Mouse (Mus musculus): Measurements from ENCODE around the gene Pigk.

Gene Pigk

DNA sequence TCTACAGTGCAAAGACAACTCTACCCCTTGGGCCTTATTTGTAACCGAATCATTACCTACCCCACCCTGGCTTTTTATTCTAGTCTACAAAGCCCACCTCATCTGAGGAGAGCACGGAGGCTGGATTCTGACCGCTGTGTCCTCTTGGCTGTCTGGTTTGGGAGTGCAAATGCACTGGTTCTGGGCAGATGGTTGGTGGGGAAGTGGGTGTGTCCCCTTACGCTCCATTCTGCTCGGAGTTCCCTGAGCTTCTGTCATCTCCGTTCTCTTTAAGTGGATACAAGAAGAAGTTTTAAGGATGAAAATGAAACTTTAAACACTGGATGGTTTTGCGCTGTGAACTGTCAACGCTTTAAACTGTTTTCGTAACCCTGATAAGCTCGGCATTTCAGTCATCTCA, 199.2 kb downstream of the Pigk start:
- no peaks in the 10 kb centered on the region for H3K4me1 ChIP-seq (replicated peaks; ENCODE audit: low read depth, low read length)
- H3K36me3 ChIP-seq (ENCODE audit: insufficient read depth, low read length), result no peaks in the 10 kb centered on the region
- TF ChIP-seq POU5F1 (IDR thresholded peaks at IDR 0.05; ENCODE audit: borderline replicate concordance, low read length) (no peak), NANOG (IDR thresholded peaks at IDR 0.05; ENCODE audit: borderline replicate concordance, low read length) (no peak), CTCF (conservative IDR thresholded peaks at IDR 0.05; ENCODE audit: low read length) (no peak)
- H3K4me3 ChIP-seq (replicated peaks; ENCODE audit: low read length), result no peak overlapping the region
- 0 out of 2 replicates have a peak, but pooled peaks cover 4% of the 10 kb centered on the region for H3K9me3 ChIP-seq (ENCODE audit: low read length)
- no peaks in the 10 kb centered on the region; the same call in 1 of the 2 replicates for H3K27me3 ChIP-seq (ENCODE audit: insufficient read depth, low read length)

DNA sequence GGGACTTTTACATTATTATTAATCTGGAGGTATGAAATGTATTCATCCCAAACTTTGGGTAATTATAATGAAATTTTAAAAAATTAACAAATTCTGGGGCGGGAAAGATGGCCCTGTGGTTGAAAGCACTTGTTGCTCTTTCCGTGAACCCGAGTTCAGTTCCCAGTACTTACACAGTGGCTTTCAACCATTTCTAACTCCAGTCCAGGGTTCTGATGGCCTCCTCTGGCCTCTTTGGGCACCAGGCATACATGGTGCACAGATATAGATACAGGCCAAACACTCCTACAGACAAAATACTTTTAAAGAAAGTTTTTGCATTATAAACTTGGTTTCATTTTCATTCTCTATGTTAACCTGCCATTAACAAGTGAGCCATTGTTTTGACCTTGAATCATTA, 199.7 kb downstream of the Pigk start:
- H3K9me3 ChIP-seq (ENCODE audit: low read length), result 0 out of 2 replicates have a peak, but pooled peaks cover 4% of the 10 kb centered on the region
- no peak overlapping the region for H3K4me3 ChIP-seq (replicated peaks; ENCODE audit: low read length)
- H3K36me3 ChIP-seq (ENCODE audit: insufficient read depth, low read length), result no peaks in the 10 kb centered on the region
- no peak for TF ChIP-seq POU5F1 (IDR thresholded peaks at IDR 0.05; ENCODE audit: borderline replicate concordance, low read length)
- TF ChIP-seq NANOG (IDR thresholded peaks at IDR 0.05; ENCODE audit: borderline replicate concordance, low read length), result no peak
- no peak for TF ChIP-seq CTCF (conservative IDR thresholded peaks at IDR 0.05; ENCODE audit: low read length)
- H3K27me3 ChIP-seq (ENCODE audit: insufficient read depth, low read length), result no peaks in the 10 kb centered on the region; the same call in 1 of the 2 replicates
- no peaks in the 10 kb centered on the region for H3K4me1 ChIP-seq (replicated peaks; ENCODE audit: low read depth, low read length)

DNA sequence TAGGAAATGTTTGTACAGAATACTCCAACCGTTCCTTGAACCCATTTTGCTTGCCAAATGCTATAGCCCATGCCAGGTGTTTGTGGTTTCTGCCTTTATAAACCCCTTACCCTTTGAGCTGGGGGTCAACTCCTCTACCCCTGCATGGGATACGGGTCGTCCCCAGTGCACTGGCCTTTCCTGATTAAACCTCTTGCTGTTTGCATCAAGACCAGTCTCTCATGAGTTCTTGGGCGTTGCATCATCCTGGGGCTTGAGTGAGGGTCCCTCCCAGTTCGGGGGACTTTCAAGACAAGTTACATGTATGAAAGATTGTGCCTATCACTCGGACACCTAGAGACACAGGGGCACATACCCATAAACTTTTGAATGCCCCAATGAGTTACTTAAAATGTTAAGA, 200.5 kb downstream of the Pigk start:
- Histone ChIP-seq H3K4me1 (replicated peaks; ENCODE audit: low read depth, low read length) (no peaks in the 10 kb centered on the region), H3K4me3 (replicated peaks; ENCODE audit: low read length) (no peak overlapping the region), H3K36me3 (ENCODE audit: insufficient read depth, low read length) (no peaks in the 10 kb centered on the region), H3K27me3 (ENCODE audit: insufficient read depth, low read length) (no peaks in the 10 kb centered on the region; the same call in 1 of the 2 replicates), H3K9me3 (ENCODE audit: low read length) (0 out of 2 replicates have a peak, but pooled peaks cover 4% of the 10 kb centered on the region)
- TF ChIP-seq POU5F1 (IDR thresholded peaks at IDR 0.05; ENCODE audit: borderline replicate concordance, low read length) (no peak), NANOG (IDR thresholded peaks at IDR 0.05; ENCODE audit: borderline replicate concordance, low read length) (no peak)

DNA sequence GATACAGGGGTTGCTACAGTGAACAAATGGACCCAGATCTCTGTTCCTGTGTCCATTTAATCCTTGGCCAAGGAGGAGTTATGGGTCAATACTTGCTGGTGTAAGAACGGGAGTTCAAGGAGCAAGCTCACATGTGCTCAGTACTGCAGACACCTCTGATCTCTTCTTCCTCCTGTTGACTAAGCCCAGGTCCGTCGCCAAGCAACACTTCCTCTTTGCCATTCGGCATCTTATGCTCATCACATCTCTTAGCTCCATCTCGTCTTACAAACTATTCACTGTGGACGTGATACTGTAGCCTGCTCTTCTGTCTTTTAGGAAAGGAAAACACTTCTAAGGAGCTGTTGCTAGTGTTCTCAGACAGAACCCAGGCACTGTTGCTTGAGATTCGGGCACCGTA, 203.7 kb downstream of the Pigk start:
- Histone ChIP-seq H3K9me3 (ENCODE audit: low read length) (0 out of 2 replicates have a peak, but pooled peaks cover 4% of the 10 kb centered on the region), H3K36me3 (ENCODE audit: insufficient read depth, low read length) (no peaks in the 10 kb centered on the region), H3K4me1 (replicated peaks; ENCODE audit: low read depth, low read length) (no peaks in the 10 kb centered on the region), H3K4me3 (replicated peaks; ENCODE audit: low read length) (no peak overlapping the region), H3K27me3 (ENCODE audit: insufficient read depth, low read length) (0 out of 2 replicates have a peak, but pooled peaks cover 3% of the 10 kb centered on the region)
- TF ChIP-seq POU5F1 (IDR thresholded peaks at IDR 0.05; ENCODE audit: borderline replicate concordance, low read length) (no peak), CTCF (conservative IDR thresholded peaks at IDR 0.05; ENCODE audit: low read length) (no peak), NANOG (IDR thresholded peaks at IDR 0.05; ENCODE audit: borderline replicate concordance, low read length) (no peak)

DNA sequence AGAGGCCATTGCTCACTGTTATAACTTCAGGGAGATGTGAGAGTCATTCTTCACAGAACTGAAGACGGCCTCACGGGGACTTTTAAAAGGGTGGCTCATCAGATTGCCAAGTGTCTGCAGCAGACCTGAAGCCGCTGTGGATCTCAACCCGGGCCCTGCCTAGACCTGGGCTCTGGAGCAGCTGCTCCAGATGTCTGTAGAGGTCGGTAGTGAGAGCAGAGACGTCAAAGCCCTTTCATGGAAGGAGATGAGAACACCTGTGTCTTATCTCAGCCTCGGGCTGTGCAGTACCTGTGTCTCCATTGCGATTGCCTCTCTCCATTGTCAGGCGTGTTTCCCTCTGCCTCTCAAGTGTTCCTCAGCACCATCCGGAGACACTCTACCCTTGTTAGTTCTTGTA, 205.2 kb downstream of the Pigk start:
- TF ChIP-seq POU5F1 (IDR thresholded peaks at IDR 0.05; ENCODE audit: borderline replicate concordance, low read length) (no peak), NANOG (IDR thresholded peaks at IDR 0.05; ENCODE audit: borderline replicate concordance, low read length) (no peak), CTCF (conservative IDR thresholded peaks at IDR 0.05; ENCODE audit: low read length) (no peak)

DNA sequence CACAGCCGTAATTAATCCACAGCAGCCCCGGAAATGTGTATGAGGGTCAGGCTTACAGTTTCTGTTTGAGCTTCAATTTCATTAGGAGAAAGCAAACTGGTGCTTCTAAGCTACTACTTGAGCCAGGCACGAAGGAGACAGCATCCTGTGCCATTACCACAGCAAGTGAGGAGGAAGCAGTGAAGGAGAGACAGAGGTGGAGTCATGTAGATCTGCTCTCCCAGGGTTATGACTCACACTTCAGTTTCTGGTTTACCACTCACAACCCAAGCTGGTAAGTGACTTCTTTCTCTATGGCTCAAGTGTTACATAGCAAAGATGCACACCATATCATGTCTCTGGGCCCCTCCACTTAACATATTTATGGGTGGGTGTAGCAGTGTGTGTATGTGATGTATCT, 206.5 kb downstream of the Pigk start:
- Histone ChIP-seq H3K9me3 (ENCODE audit: low read length) (no peaks in the 10 kb centered on the region), H3K4me1 (replicated peaks; ENCODE audit: low read depth, low read length) (no peaks in the 10 kb centered on the region), H3K36me3 (ENCODE audit: insufficient read depth, low read length) (no peaks in the 10 kb centered on the region), H3K4me3 (replicated peaks; ENCODE audit: low read length) (no peak overlapping the region), H3K27me3 (ENCODE audit: insufficient read depth, low read length) (0 out of 2 replicates have a peak, but pooled peaks cover 3% of the 10 kb centered on the region)
- TF ChIP-seq NANOG (IDR thresholded peaks at IDR 0.05; ENCODE audit: borderline replicate concordance, low read length) (no peak), CTCF (conservative IDR thresholded peaks at IDR 0.05; ENCODE audit: low read length) (no peak), POU5F1 (IDR thresholded peaks at IDR 0.05; ENCODE audit: borderline replicate concordance, low read length) (no peak)

More for the DNA sequence above, 205.2 kb downstream of the Pigk start:
- Histone ChIP-seq H3K27me3 (ENCODE audit: insufficient read depth, low read length) (0 out of 2 replicates have a peak, but pooled peaks cover 3% of the 10 kb centered on the region), H3K4me3 (replicated peaks; ENCODE audit: low read length) (no peak overlapping the region), H3K9me3 (ENCODE audit: low read length) (0 out of 2 replicates have a peak, but pooled peaks cover 4% of the 10 kb centered on the region), H3K36me3 (ENCODE audit: insufficient read depth, low read length) (no peaks in the 10 kb centered on the region), H3K4me1 (replicated peaks; ENCODE audit: low read depth, low read length) (no peaks in the 10 kb centered on the region)

DNA sequence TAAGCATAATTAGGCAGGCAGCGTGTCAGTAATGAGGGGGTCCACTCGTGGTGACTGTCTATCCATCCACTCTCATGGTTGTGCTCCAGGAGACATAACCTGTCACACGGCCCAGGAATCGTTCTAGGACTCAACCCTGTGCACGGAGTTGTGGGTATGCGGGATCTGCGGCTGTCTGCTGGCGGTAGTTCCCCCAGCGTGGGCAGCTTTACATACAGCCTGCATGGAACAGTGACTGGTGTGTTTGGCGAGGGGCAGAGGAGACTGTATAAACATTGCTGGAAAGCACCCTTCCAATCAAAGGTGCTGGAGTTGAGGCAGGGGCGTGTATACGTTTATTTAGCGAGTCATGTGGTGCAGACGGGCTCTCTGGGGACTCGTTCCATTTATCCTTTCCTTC, 209.6 kb downstream of the Pigk start:
- no peaks in the 10 kb centered on the region for H3K36me3 ChIP-seq (ENCODE audit: insufficient read depth, low read length)
- 0 out of 2 replicates have a peak, but pooled peaks cover 3% of the 10 kb centered on the region for H3K27me3 ChIP-seq (ENCODE audit: insufficient read depth, low read length)
- no peaks in the 10 kb centered on the region for H3K9me3 ChIP-seq (ENCODE audit: low read length)
- H3K4me1 ChIP-seq (replicated peaks; ENCODE audit: low read depth, low read length), result peaks cover 4% of the 10 kb centered on the region
- no peak for TF ChIP-seq POU5F1 (IDR thresholded peaks at IDR 0.05; ENCODE audit: borderline replicate concordance, low read length)
- no peak for TF ChIP-seq NANOG (IDR thresholded peaks at IDR 0.05; ENCODE audit: borderline replicate concordance, low read length)
- TF ChIP-seq CTCF (conservative IDR thresholded peaks at IDR 0.05; ENCODE audit: low read length), result no peak
- H3K4me3 ChIP-seq (replicated peaks; ENCODE audit: low read length), result no peak overlapping the region

DNA sequence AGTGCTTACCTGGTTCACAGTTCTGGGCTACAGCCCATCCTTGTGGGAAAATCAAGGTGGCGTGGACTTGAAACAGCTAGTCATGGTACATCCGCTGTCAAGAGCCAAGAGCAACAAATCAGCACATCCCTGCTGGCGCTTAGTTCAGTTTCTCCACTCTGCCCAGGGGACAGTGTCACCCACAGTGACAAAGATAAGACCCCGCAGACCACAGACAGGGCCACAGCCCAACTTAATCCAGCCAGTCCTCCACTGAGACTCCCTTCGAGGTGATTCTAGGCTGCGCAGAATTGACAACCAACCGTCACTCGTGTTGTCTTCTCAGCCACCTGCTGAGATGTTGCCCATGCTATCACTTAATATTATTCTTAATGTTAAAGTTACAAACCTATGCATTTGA, 211.5 kb downstream of the Pigk start:
- Histone ChIP-seq H3K27me3 (ENCODE audit: insufficient read depth, low read length) (0 out of 2 replicates have a peak, but pooled peaks cover 2% of the 10 kb centered on the region), H3K9me3 (ENCODE audit: low read length) (no peaks in the 10 kb centered on the region), H3K4me3 (replicated peaks; ENCODE audit: low read length) (no peak overlapping the region), H3K4me1 (replicated peaks; ENCODE audit: low read depth, low read length) (peaks cover 22% of the 10 kb centered on the region), H3K36me3 (ENCODE audit: insufficient read depth, low read length) (no peaks in the 10 kb centered on the region)
- TF ChIP-seq CTCF (conservative IDR thresholded peaks at IDR 0.05; ENCODE audit: low read length) (no peak), POU5F1 (IDR thresholded peaks at IDR 0.05; ENCODE audit: borderline replicate concordance, low read length) (no peak), NANOG (IDR thresholded peaks at IDR 0.05; ENCODE audit: borderline replicate concordance, low read length) (no peak)

DNA sequence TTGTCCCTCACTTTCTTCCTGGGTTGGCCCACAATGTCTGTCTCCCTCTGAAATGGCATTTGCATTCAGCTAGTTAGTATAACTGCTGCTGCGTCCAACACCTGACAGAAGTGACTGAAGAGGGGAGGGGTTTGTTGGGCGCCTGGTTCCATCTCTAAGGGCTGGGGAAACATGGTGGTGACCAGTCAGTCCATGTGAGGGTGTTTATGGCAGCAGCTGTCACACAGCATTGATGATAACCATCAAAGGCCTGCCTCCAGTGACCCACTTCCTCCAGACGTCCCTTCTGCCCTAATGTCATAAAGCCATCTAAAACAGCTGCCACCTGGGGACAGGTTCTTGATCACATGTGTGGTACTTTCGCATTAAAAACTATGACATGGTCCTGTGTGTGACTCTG, 212.3 kb downstream of the Pigk start:
- Histone ChIP-seq H3K4me1 (replicated peaks; ENCODE audit: low read depth, low read length) (peaks cover 22% of the 10 kb centered on the region), H3K4me3 (replicated peaks; ENCODE audit: low read length) (no peak overlapping the region), H3K27me3 (ENCODE audit: insufficient read depth, low read length) (no peaks in the 10 kb centered on the region), H3K9me3 (ENCODE audit: low read length) (no peaks in the 10 kb centered on the region), H3K36me3 (ENCODE audit: insufficient read depth, low read length) (no peaks in the 10 kb centered on the region)
- TF ChIP-seq POU5F1 (IDR thresholded peaks at IDR 0.05; ENCODE audit: borderline replicate concordance, low read length), result no peak
- no peak for TF ChIP-seq CTCF (conservative IDR thresholded peaks at IDR 0.05; ENCODE audit: low read length)
- no peak for TF ChIP-seq NANOG (IDR thresholded peaks at IDR 0.05; ENCODE audit: borderline replicate concordance, low read length)
